Comparison of ENCODE assay signal across 20 mouse cellular contexts in genomic region chr1:150033729-150034128, GRCm38 (mm10).
"Had no signal": no experiment of that assay in that cellular context is flagged by ENCODE, and none has a peak within 500 bp of the region (broad histone marks: within the 10 kb centered on the region; RNA-seq: fewer than 3 reads in every experiment).

No protein-coding gene starts in this region.

- H3K27me3 ChIP-seq: intestine, embryonic 15.5 days; limb, embryonic 13.5 days; megakaryocyte, embryonic 14.5 days; midbrain, embryonic 13.5 days; neural tube, embryonic 13.5 days had no signal

- H3K9me3 ChIP-seq: intestine, embryonic 15.5 days; limb, embryonic 10.5 days; limb, embryonic 13.5 days; megakaryocyte, embryonic 14.5 days; midbrain, embryonic 10.5 days; midbrain, embryonic 13.5 days; neural tube, embryonic 13.5 days had no signal

- ATAC-seq: intestine, embryonic 15.5 days; lung, postnatal 0 days; midbrain, embryonic 13.5 days; midbrain, embryonic 16.5 days had no signal

- H3K4me2 ChIP-seq: intestine, embryonic 15.5 days; limb, embryonic 13.5 days; lung, embryonic 14.5 days; midbrain, embryonic 13.5 days; neural tube, embryonic 13.5 days had no signal

- H3K9ac ChIP-seq: intestine, embryonic 15.5 days; limb, embryonic 13.5 days; lung, embryonic 14.5 days; midbrain, embryonic 13.5 days; neural tube, embryonic 13.5 days had no signal

- H3K4me3 ChIP-seq: intestine, embryonic 15.5 days; limb, embryonic 10.5 days; limb, embryonic 13.5 days; megakaryocyte, embryonic 14.5 days; midbrain, embryonic 10.5 days; midbrain, embryonic 13.5 days; myocyte; neural tube, embryonic 13.5 days had no signal

- H3K36me3 ChIP-seq: intestine, embryonic 15.5 days; limb, embryonic 10.5 days; limb, embryonic 13.5 days; midbrain, embryonic 10.5 days; midbrain, embryonic 13.5 days; neural tube, embryonic 13.5 days had no signal

- DNase-seq: kidney, adult 11 months; kidney, adult 9 months; kidney, postnatal 14 days; kidney, postnatal 4 days; lung, embryonic 14.5 days; right cerebral cortex, postnatal 4 days; thymus, adult 2 months; thymus, postnatal 14 days; thymus, postnatal 4 days had no signal

- H3K4me1 ChIP-seq: intestine, embryonic 15.5 days; limb, embryonic 10.5 days; limb, embryonic 13.5 days; midbrain, embryonic 10.5 days; midbrain, embryonic 13.5 days; neural tube, embryonic 13.5 days had no signal

- H3K27ac ChIP-seq: intestine, embryonic 15.5 days; limb, embryonic 10.5 days; limb, embryonic 13.5 days; midbrain, embryonic 10.5 days; midbrain, embryonic 13.5 days; neural tube, embryonic 13.5 days; stomach, postnatal 0 days had no signal
